In the genomic region with DNA sequence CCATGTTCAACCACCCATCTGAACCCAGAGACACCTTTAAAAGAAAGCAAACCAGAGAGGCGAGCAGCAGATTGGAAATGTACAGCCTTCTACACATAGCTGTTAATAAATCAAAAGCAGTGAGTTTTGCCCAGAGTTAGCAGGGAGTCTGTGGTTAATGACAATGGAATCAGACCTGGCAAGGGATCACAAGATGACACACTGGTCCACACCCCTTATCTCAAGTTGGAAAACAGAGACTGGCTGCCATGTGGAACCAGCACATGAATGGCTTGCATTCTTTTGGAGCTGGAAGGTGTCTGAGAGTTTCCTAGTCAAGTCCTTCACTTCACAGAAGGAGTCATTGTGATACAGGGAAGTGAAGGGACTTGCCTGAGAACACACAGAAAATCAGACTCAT, we compare ENCODE assay signal across 26 mouse cellular contexts. TPM values are rescaled to one million over a fixed set of nuclear protein-coding genes. Genes with fewer than 3 reads are reported as not detected.
DNase-seq lines count a peak whose midpoint lies in the region; ATAC-seq and TF ChIP-seq lines count a peak whose summit lies in the region.
"Had no signal": no experiment of that assay in that cellular context is flagged by ENCODE, and none has a peak within 500 bp of the region (broad histone marks: within the 10 kb centered on the region; RNA-seq: fewer than 3 reads in every experiment).

No protein-coding gene starts in this region.

- peak; percentile 65 for DNase-seq in heart, embryonic 10.5 days (ENCODE audit: low spot score)
- DNase-seq in heart, adult 2 months = no peak
- peak; percentile 85 for DNase-seq in Muller cell, postnatal 12 days (ENCODE audit: inconsistent ontology term)
- DNase-seq in Patski (ENCODE audit: low read depth, low spot score) = peak; percentile 47
- no peak for DNase-seq in adrenal gland, adult 18-20 months (ENCODE audit: low spot score in 2 of 2)
- no peak for DNase-seq in cerebellum, adult 9-11 months
- DNase-seq: adrenal gland, adult 8-10 months; adrenal gland, postnatal 14 days; adrenal gland, postnatal 36 days; B cell, adult 2 months; cerebellum, adult 11-12 months; cerebellum, adult 2 months; cerebellum, adult 9-10 months; cerebellum, postnatal 14 days; cerebellum, postnatal 36 days; embryo, embryonic 11 days; forebrain, postnatal 0 days had no signal

- H3K4me1 ChIP-seq in heart, embryonic 10.5 days = peaks cover 7% of the 10 kb centered on the region
- H3K4me1 ChIP-seq in heart, adult 2 months (ENCODE audit: control insufficient read depth, insufficient read depth, low read length) = peaks cover 1% of the 10 kb centered on the region

- H3K4me3 ChIP-seq in heart, embryonic 10.5 days = no peak overlapping the region
- H3K4me3 ChIP-seq in heart, adult 2 months = no peak overlapping the region
- H3K4me3 ChIP-seq: embryonic facial prominence, embryonic 13.5 days; embryonic facial prominence, embryonic 15.5 days; forebrain, embryonic 13.5 days; forebrain, embryonic 15.5 days had no signal

- POLR2A ChIA-PET in Patski (lab: Charles Lee) = no interaction called here

- H3K9ac ChIP-seq in heart, adult 2 months (ENCODE audit: low read depth, low read length) = no peak overlapping the region
- H3K9ac ChIP-seq: embryonic facial prominence, embryonic 13.5 days; embryonic facial prominence, embryonic 15.5 days; forebrain, embryonic 13.5 days; forebrain, embryonic 15.5 days; forebrain, postnatal 0 days had no signal

- TF ChIP-seq EP300 in heart, adult 2 months (IDR thresholded peaks at IDR 0.05; ENCODE audit: insufficient read depth, low read depth, low read length) = no peak

- WGBS in heart, embryonic 10.5 days = 83% methylated on average over 1 of the region's 1 CpGs
- 98% methylated on average over 1 of the region's 1 CpGs for WGBS in heart, adult 2 months

- CTCF ChIA-PET in Patski (lab: Charles Lee) = interaction anchor here (1.3 to 1.7 kb wide), 3 partner anchors 8 to 200 kb away, joined by 3 to 5 read pairs (median 4); no protein-coding TSS in a partner anchor

- no peak for ATAC-seq in Patski
- ATAC-seq in inflammation-experienced regulatory T-cells, adult 6 months = no peak
- ATAC-seq: CD4-positive, CD25-positive, alpha-beta regulatory T cell, adult 4 months; forebrain, embryonic 13.5 days; forebrain, embryonic 15.5 days; forebrain, postnatal 0 days had no signal

- no peaks in the 10 kb centered on the region for H3K9me3 ChIP-seq in heart, embryonic 10.5 days
- H3K9me3 ChIP-seq: embryonic facial prominence, embryonic 13.5 days; embryonic facial prominence, embryonic 15.5 days; forebrain, embryonic 13.5 days; forebrain, embryonic 15.5 days had no signal

- H3K79me2 ChIP-seq in heart, adult 2 months (replicated peaks; ENCODE audit: control insufficient read depth, insufficient read depth, low read length) = no peaks in the 10 kb centered on the region

- in situ Hi-C loops in Patski (cut with MboI; ENCODE audit: low pct_unique_long_range_greater_than_20kb) = no loop called here

- TF ChIP-seq CTCF in heart, adult 2 months (IDR thresholded peaks at IDR 0.05) = no peak
- no peak for TF ChIP-seq CTCF in Patski (IDR thresholded peaks at IDR 0.05)

- no peak for TF ChIP-seq POLR2A in heart, adult 2 months (IDR thresholded peaks at IDR 0.05; ENCODE audit: insufficient read depth, low read depth, low read length)

- no peak overlapping the region for H3K27ac ChIP-seq in heart, embryonic 10.5 days
- no peak overlapping the region for H3K27ac ChIP-seq in heart, adult 2 months
- H3K27ac ChIP-seq: embryonic facial prominence, embryonic 13.5 days; embryonic facial prominence, embryonic 15.5 days; forebrain, embryonic 13.5 days; forebrain, embryonic 15.5 days had no signal

- intact Hi-C loops in heart, adult 2 months (cut with DNase I) = no loop called here

- no peaks in the 10 kb centered on the region for H3K27me3 ChIP-seq in heart, embryonic 10.5 days (ENCODE audit: insufficient read depth, poor library complexity, severe bottlenecking)
- no peaks in the 10 kb centered on the region for H3K27me3 ChIP-seq in heart, adult 2 months (ENCODE audit: control insufficient read depth, insufficient read depth, low read length)
- H3K27me3 ChIP-seq in Patski = no peaks in the 10 kb centered on the region
- H3K27me3 ChIP-seq: embryonic facial prominence, embryonic 13.5 days; embryonic facial prominence, embryonic 15.5 days had no signal

- H3K36me3 ChIP-seq in heart, embryonic 10.5 days = no peaks in the 10 kb centered on the region
- H3K36me3 ChIP-seq in heart, adult 2 months (ENCODE audit: control insufficient read depth, insufficient read depth, low read length) = no peaks in the 10 kb centered on the region
- H3K36me3 ChIP-seq: embryonic facial prominence, embryonic 13.5 days; embryonic facial prominence, embryonic 15.5 days; forebrain, embryonic 15.5 days; G1E had no signal

RNA-seq across cellular contexts. Expression of a gene that starts 5.4 kb away (rescaled TPM):
- polyA plus RNA-seq in heart, embryonic 10.5 days (2016; fragmentation: Nextera tagmentation; extraction: Ambion mirVana) = 11.0 and 12.8 TPM in 2 replicates
- 1 to 10 TPM; 3.9 to 4.1 TPM for total RNA-seq in heart, adult 2 months (2021)
- 4.0 and 4.2 TPM in 2 replicates for polyA plus RNA-seq in heart, adult 2 months (2012; rRNA removed)
- not detected for polyA plus RNA-seq in Patski (2021)
- polyA plus RNA-seq in inflammation-experienced regulatory T-cells, adult 6 months (2017; shearing (Covaris generic)) = not detected
- total RNA-seq in adrenal gland, adult 18-20 months (2021) = 1 to 10 TPM; 1.5 to 1.7 TPM
- total RNA-seq: CH12.LX; common myeloid progenitor, adult 5-6 weeks; G1E had no signal
- polyA plus RNA-seq: CD4-positive, CD25-positive, alpha-beta regulatory T cell, adult 4 months; G1E had no signal

Comparison
In these comparisons a context has a peak if more than half of its experiments do, and no peak if none do; other contexts are left out.
1. DNase-seq: peak in heart, embryonic 10.5 days (single experiment), Muller cell, postnatal 12 days (single experiment) and Patski (single experiment); none in heart, adult 2 months (0 of 2), adrenal gland, adult 18-20 months (0 of 2) and cerebellum, adult 9-11 months (single experiment).